Mouse (Mus musculus): ENCODE measurements at regions not wholly inside any gene's neighbourhood (a gene's known extent, or its start where the extent isn't known, plus 50 kb on each side); places are given as distances from the start of the nearest gene placed in this dataset.

DNA sequence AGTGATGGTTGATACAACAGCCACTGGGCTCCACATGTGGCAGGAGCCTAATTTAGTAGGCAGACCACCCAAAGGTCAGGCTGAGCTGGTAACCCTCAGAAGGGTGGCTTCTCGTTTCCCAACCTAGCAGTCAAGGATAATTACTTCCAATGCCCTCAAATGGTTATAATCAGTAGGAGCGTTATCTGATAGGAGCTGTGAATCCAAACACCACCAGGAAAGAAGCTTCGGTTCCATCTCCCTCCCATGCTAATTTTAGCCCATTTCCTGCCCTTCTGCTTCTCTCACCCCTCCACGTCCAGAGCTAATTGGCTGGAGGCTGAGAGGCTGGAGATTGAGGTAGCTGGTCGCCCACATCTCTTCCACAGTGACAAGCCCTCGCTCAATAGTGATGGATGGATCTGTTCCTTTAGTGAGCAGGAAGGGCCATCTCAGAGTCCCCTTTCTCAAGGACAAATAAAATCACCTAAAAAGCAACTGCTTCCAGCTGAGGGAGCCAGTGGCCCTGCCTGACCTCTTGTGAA is 86.8 kb downstream of the Cartpt start:
- no peaks in the 10 kb centered on the region for H3K36me3 ChIP-seq (replicated peaks; ENCODE audit: insufficient read depth, low read length)
- DNase-seq: no peak
- H3K27me3 ChIP-seq (ENCODE audit: insufficient read depth, low read length): no peaks in the 10 kb centered on the region
- ATAC-seq: no peak
- H3K9me3 ChIP-seq (ENCODE audit: low read length): no peaks in the 10 kb centered on the region
- H3K9ac ChIP-seq (replicated peaks): no peak overlapping the region
- H3K4me2 ChIP-seq (ENCODE audit: low read depth, low read length): no peak overlapping the region
- H3K4me1 ChIP-seq (ENCODE audit: insufficient read depth): no peaks in the 10 kb centered on the region
- no peak overlapping the region for H3K4me3 ChIP-seq (ENCODE audit: low read depth, low read length)
- no peak for TF ChIP-seq CTCF (IDR thresholded peaks at IDR 0.05; ENCODE audit: low read depth)
- no peak overlapping the region for H3K27ac ChIP-seq (ENCODE audit: low read depth)
- WGBS (ENCODE audit: insufficient replicate concordance): 34% methylated on average over 6 of the region's 6 CpGs

- ATAC-seq (no peak), DNase-seq (no peak)
- WGBS (ENCODE audit: insufficient replicate concordance): 63% methylated on average over 6 of the region's 6 CpGs
- H3K9me3 ChIP-seq (ENCODE audit: low read length): no peaks in the 10 kb centered on the region
- H3K4me1 ChIP-seq (ENCODE audit: insufficient read depth): no peaks in the 10 kb centered on the region
- no peak for TF ChIP-seq CTCF (IDR thresholded peaks at IDR 0.05; ENCODE audit: low read depth)
- TF ChIP-seq EP300 (IDR thresholded peaks at IDR 0.05; ENCODE audit: low read depth): no peak
- no peaks in the 10 kb centered on the region for H3K36me3 ChIP-seq (replicated peaks; ENCODE audit: insufficient read depth, low read length)
- H3K27ac ChIP-seq (ENCODE audit: low read depth): no peak overlapping the region
- H3K4me3 ChIP-seq (ENCODE audit: low read depth, low read length): no peak overlapping the region
- no peaks in the 10 kb centered on the region for H3K27me3 ChIP-seq (ENCODE audit: insufficient read depth, low read length)
- H3K4me2 ChIP-seq (ENCODE audit: low read depth, low read length): no peak overlapping the region
- H3K9ac ChIP-seq (replicated peaks): no peak overlapping the region
Observed at GRCm38 (mm10) chr13:99794448-99794847, 106.4 kb downstream of the Cartpt start.

DNA sequence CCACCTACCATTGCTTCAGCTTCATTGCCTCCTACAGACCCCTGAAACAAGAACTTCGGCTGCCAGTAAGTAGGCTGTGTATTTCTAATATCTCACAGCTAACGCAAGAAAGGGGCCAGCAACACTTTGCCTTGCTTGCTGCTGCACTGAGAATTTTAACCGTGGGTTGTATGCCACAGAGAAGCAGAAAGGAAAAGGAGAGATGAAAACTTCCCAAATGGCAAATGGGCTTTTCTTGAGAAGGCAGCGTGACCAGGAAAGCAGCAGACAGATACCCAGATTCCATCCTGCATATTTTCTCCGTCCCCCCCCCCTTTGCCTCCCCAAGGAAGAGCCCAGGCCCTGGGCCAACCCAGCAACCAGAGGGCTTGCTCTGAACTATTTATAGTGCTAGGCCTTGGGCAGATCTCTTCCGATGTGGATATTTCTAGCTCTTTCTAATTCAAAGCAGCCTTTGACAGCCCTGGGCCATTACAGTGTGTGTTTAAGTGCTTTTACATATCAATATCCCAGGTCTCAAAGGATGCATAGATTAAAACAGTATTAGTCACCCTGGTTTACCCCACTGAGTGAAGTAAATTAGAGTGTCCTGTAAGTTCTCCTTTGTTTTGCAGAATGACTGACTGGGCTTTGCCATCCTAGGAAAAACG is 107.0 kb downstream of the Cartpt start:
- ATAC-seq: no peak
- Histone ChIP-seq H3K27ac (ENCODE audit: low read depth) (no peak overlapping the region), H3K4me1 (ENCODE audit: insufficient read depth) (no peaks in the 10 kb centered on the region), H3K9ac (replicated peaks) (no peak overlapping the region), H3K9me3 (ENCODE audit: low read length) (no peaks in the 10 kb centered on the region), H3K36me3 (replicated peaks; ENCODE audit: insufficient read depth, low read length) (no peaks in the 10 kb centered on the region), H3K4me3 (ENCODE audit: low read depth, low read length) (no peak overlapping the region), H3K4me2 (ENCODE audit: low read depth, low read length) (no peak overlapping the region), H3K27me3 (ENCODE audit: insufficient read depth, low read length) (no peaks in the 10 kb centered on the region)
- TF ChIP-seq EP300 (IDR thresholded peaks at IDR 0.05; ENCODE audit: low read depth) (no peak), CTCF (IDR thresholded peaks at IDR 0.05; ENCODE audit: low read depth) (no peak)
- DNase-seq: no peak
- WGBS (ENCODE audit: insufficient replicate concordance): 71% methylated on average over 7 of the region's 7 CpGs

DNA sequence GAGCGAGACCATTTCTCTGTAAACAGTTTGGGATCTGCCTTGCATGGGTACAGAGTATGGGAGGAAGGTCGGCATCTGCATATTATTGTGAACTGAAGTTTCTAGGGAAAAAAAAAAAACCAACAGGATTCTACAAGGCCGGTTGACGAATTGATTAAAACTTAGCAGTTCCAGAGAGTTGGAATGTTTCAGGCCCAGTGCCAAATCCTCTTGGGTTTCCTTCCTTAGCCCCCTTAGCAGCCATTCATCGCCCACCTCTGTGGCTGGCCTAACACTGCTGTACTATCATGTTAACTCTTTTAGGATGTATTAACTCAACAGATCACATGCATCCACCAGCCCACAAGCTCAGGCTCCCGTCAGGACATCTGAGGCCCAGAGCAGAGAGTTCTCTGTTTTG is 107.9 kb downstream of the Cartpt start:
- no peaks in the 10 kb centered on the region for H3K36me3 ChIP-seq (replicated peaks; ENCODE audit: insufficient read depth, low read length)
- TF ChIP-seq EP300 (IDR thresholded peaks at IDR 0.05; ENCODE audit: low read depth) (no peak), CTCF (IDR thresholded peaks at IDR 0.05; ENCODE audit: low read depth) (no peak)
- H3K27ac ChIP-seq (ENCODE audit: low read depth): no peak overlapping the region
- DNase-seq: no peak
- H3K27me3 ChIP-seq (ENCODE audit: insufficient read depth, low read length): no peaks in the 10 kb centered on the region
- no peak for ATAC-seq
- no peaks in the 10 kb centered on the region for H3K4me1 ChIP-seq (ENCODE audit: insufficient read depth)
- no peak overlapping the region for H3K4me2 ChIP-seq (ENCODE audit: low read depth, low read length)
- H3K9me3 ChIP-seq (ENCODE audit: low read length): no peaks in the 10 kb centered on the region
- no peak overlapping the region for H3K9ac ChIP-seq (replicated peaks)
- 74% methylated on average over 6 of the region's 6 CpGs for WGBS (ENCODE audit: insufficient replicate concordance)
- no peak overlapping the region for H3K4me3 ChIP-seq (ENCODE audit: low read depth, low read length)

DNA sequence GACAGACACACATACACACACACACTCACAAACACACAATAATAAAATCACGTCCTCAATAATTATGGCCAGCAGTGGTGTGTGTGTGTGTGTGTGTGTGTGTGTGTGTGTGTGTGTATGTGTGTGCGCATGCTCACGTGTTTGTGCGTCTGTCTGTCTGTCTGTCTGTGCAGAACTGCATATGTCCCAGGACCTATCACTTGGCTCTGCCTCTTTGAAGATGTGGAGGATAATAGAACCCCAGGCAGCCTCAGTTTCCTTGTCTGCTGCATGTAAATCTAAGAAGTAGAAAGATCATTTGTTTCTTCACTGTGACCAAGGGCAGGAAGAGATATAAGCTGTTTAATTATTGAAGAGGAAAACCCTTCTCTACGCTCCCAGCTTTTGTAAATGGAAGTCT is 109.9 kb downstream of the Cartpt start:
- no peak overlapping the region for H3K27ac ChIP-seq (ENCODE audit: low read depth)
- no peaks in the 10 kb centered on the region for H3K9me3 ChIP-seq (ENCODE audit: low read length)
- ATAC-seq: no peak
- no peaks in the 10 kb centered on the region for H3K36me3 ChIP-seq (replicated peaks; ENCODE audit: insufficient read depth, low read length)
- H3K9ac ChIP-seq (replicated peaks): no peak overlapping the region
- H3K4me1 ChIP-seq (ENCODE audit: insufficient read depth): no peaks in the 10 kb centered on the region
- H3K4me3 ChIP-seq (ENCODE audit: low read depth, low read length): no peak overlapping the region
- WGBS (ENCODE audit: insufficient replicate concordance): 74% methylated on average over 5 of the region's 5 CpGs
- TF ChIP-seq EP300 (IDR thresholded peaks at IDR 0.05; ENCODE audit: low read depth) (no peak), CTCF (IDR thresholded peaks at IDR 0.05; ENCODE audit: low read depth) (no peak)
- no peaks in the 10 kb centered on the region for H3K27me3 ChIP-seq (ENCODE audit: insufficient read depth, low read length)
- H3K4me2 ChIP-seq (ENCODE audit: low read depth, low read length): no peak overlapping the region
- no peak for DNase-seq

- Histone ChIP-seq H3K4me1 (ENCODE audit: insufficient read depth) (no peaks in the 10 kb centered on the region), H3K27me3 (ENCODE audit: insufficient read depth, low read length) (no peaks in the 10 kb centered on the region), H3K4me3 (ENCODE audit: low read depth, low read length) (no peak overlapping the region), H3K4me2 (ENCODE audit: low read depth, low read length) (no peak overlapping the region), H3K36me3 (replicated peaks; ENCODE audit: insufficient read depth, low read length) (no peaks in the 10 kb centered on the region), H3K27ac (ENCODE audit: low read depth) (no peak overlapping the region), H3K9ac (replicated peaks) (no peak overlapping the region), H3K9me3 (ENCODE audit: low read length) (no peaks in the 10 kb centered on the region)
- ATAC-seq: no peak
- no peak for DNase-seq
- TF ChIP-seq EP300 (IDR thresholded peaks at IDR 0.05; ENCODE audit: low read depth): no peak
- 70% methylated on average over 4 of the region's 4 CpGs for WGBS (ENCODE audit: insufficient replicate concordance)
Observed at GRCm38 (mm10) chr13:99787760-99788159, 113.1 kb downstream of the Cartpt start.

GRCm38 (mm10) chr13:99785427-99785826 is 115.5 kb downstream of the Cartpt start:
- Histone ChIP-seq H3K27ac (ENCODE audit: low read depth) (no peak overlapping the region), H3K27me3 (ENCODE audit: insufficient read depth, low read length) (no peaks in the 10 kb centered on the region), H3K9ac (replicated peaks) (no peak overlapping the region), H3K4me2 (ENCODE audit: low read depth, low read length) (no peak overlapping the region), H3K9me3 (ENCODE audit: low read length) (no peaks in the 10 kb centered on the region), H3K4me1 (ENCODE audit: insufficient read depth) (no peaks in the 10 kb centered on the region), H3K4me3 (ENCODE audit: low read depth, low read length) (no peak overlapping the region), H3K36me3 (replicated peaks; ENCODE audit: insufficient read depth, low read length) (no peaks in the 10 kb centered on the region)
- DNase-seq: no peak
- 73% methylated on average over 4 of the region's 4 CpGs for WGBS (ENCODE audit: insufficient replicate concordance)
- ATAC-seq: no peak
- TF ChIP-seq EP300 (IDR thresholded peaks at IDR 0.05; ENCODE audit: low read depth) (no peak), CTCF (IDR thresholded peaks at IDR 0.05; ENCODE audit: low read depth) (no peak)

Data from liver, postnatal 0 days (tissue).